Mouse (Mus musculus): ENCODE measurements around the gene Trappc13.
"Not testable (repeated sequence)": the region's sequence is repeated elsewhere in the genome, so short reads cannot be mapped to it uniquely, and the experiment has no call there.

The Trappc13 gene

DNA sequence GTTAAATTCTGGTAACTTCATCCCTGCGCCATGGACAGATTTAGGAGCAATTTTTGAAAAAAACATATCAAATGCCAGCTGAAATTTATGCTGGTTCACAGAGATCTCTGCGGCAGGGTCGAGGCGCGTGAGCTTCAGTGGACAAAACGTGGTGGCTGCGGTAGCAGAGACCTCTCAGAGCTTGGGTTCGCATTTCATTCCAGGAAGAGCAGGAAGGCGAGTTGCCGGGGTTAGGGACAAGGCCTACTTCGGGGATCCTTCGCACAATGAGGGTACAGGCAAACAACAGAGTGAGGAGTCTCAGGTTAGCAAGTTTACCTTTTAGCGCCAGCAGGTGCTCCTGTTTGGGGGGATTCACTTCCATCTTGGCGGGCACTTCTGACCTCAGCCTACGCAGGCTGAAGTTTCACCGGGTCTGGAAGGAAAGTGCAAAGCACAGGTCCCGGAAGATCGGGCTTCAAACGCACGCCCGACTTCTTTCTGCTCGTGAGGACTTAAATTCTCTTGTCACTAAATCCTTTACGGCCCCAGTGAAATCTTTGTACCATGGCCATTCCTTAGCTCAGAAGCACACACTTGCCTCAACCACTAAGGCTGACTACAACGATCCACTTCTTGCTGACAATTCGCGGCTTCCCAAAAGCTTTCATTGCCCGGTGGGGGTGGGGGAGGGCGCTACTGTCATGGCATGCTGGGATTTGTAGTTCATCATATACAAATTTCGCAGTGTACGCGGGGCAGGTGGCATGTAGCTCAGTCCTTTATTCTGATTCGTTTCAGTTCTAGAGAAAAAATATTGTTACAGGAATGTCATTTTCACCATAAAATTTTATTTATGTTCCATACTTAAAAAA is at the start of gene Trappc13:
Gene Trappc13 (minus strand): TSS at position 674 of the 854 bp plus-strand sequence.
- DNase-seq = peak; percentile 85

DNA sequence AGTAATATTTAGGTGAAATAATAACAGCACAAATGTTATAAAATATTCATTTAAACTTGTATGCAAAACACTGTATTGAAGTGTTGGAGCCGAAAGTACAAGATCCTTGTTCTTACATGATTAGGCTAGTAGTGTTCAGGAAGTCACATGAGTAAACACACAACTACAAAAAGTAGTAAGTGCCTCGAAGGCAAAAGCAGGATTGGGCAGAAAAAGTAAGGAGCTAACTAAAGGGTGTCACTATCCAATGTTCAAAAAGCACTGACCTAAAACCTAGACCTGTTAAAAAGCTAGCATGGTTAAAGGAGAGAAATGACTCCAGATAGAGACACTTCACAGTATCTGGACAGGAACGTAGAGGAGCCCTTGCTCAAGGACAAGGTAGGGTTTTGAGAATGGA is 49.2 kb upstream of the Trappc13 start:
- DNase-seq = no peak

DNA sequence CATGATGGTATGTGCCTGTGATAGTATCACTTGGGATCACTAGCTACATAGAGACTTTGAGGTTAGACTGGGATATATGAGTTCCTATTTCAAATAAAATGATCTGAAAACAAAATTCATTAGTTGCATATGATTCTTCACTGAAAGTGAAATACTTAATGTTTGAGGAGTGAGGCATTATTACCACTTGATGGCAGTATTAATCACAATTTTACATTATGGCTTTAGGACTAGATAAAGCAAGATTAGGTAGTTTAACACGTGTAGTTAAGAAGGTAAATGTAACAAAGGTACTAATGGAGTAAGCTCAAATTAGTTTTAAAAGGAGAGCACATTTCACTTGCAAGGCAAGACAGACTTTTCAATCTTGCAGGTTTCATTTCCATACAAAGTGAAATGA is 26.0 kb upstream of the Trappc13 start:
- no peak for DNase-seq

DNA sequence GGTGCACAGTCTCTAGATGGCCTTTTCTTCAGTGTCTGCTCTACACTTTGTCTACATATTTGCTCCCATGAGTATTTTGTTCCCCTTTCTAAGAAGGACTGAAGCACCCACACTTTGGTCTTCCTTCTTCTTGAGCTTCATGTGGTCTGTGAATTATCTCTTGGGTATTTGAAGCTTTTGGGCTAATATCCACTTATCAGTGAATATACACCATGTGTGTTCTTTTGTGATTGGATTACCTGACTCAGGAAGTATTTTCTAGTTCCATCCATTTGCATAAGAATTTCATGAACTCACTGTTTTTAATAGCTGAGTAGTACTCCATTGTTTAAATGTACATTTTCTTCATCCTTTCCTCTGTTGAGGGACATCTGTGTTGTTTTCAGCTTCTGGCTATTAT is 17.6 kb upstream of the Trappc13 start:
- DNase-seq = not testable (repeated sequence)

DNA sequence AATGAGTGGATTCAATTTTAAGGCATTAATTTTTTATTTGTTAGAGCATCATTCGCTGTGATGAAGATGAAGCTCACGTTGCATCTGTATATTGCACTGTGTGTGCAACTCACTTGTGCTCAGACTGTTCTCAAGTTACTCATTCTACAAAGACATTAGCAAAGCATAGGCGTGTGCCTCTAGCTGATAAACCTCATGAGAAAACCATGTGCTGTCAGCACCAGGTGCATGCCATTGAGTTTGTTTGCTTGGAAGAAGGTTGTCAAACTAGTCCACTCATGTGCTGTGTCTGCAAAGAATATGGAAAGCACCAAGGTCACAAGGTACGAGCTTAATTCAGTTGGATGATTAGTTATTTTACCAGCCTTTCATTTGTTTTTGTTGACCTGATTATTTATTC is 9.1 kb upstream of the Trappc13 start:
- DNase-seq = no peak

DNA sequence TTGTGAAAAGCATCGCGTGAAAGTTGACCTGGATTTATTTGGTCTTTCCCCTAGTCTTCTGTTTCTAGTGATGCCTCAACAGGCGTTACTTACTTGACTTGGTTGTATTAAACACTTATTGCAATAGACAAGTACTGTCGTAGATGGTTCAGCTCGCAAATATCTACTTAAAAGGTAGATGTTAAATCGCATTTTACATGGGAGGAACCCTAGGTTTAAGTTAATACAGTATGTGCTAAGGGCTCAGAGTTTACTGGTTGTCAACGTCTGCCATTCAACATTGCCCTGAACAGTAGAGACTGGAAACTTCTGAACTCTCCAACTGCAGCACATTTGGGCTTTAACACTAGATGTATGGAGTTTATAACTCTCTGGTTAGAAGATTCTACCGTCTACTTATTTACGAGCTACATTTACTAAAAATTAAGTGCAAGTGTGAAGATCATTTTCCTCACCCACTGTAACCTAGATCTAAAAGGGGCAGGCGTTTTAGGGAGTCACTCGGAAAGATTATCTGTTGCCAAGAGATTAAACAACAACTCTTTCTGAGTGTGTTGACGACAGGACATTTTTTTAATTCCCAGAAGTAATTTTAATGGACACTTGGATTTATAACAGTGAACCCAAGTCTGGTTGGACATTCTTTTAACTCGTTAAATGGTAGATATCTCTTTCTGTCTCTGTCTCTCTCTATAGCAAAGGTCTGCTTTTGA is 1.1 kb upstream of the Trappc13 start:
- no peak for DNase-seq

DNA sequence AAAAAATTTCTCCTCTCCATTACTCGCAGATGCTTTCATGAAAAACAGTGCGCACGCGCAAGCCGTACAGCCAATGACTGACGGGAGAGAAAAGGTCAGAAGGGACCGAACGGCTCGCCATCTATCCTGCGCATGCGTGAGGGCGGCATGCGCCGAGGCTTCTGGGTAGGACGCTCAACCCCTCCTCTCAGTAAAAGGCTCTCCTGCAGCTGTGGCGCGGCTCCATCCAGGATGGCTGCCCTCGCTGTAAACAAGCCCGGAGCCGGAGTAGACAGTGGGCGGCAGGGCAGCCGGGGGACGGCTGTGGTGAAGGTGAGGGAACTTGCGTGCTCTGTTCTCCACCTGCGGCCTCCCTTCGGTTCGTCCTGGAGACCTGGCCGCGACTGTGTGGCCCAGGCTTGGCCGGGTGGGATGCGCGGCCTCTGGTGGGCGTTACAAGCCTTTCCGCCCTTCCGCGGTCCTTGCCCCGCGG is 417 bp upstream of the Trappc13 start, which contains the start of gene Trim23:
Gene Trim23 (plus strand): TSS at position 148 of the 472 bp plus-strand sequence.
- peak; percentile 97 for DNase-seq

DNA sequence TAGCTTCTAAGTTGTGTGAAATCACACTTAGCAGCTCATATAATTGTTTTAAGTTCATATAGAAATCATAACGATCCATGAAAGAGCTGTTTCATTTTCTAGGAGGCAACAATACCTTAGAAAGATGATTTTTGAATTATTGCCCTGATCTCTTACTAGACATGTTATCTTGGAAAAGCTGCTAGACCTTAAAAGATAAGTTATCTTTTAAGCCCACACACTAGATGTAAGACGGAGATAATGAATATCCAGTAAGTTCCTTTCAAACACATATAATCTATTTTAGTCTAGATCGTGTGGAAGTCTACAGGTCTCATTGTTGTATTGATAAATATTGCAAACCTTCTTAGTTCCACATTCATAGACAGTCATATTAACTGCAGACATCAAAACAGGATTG is 1.4 kb downstream of the Trappc13 start:
- DNase-seq = no peak

DNA sequence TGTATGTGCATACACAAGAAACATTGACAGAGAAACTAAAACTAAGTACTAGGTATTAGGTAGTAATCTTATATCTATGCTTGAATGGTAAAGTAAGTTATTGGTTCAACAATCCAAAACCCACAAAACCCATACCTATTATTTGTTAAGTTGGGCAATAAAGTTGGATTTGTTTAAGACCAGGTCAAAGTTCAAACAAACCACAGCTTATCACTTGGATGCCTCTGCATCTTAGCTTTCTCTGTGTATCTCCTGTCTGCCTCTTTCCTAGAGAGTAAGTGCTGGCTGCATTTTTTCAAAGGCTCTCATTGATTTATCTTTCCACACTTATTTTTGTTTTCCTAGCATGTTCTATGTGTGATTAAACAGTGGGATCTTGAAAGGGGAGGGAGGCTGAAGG is 5.8 kb downstream of the Trappc13 start:
- DNase-seq = no peak

DNA sequence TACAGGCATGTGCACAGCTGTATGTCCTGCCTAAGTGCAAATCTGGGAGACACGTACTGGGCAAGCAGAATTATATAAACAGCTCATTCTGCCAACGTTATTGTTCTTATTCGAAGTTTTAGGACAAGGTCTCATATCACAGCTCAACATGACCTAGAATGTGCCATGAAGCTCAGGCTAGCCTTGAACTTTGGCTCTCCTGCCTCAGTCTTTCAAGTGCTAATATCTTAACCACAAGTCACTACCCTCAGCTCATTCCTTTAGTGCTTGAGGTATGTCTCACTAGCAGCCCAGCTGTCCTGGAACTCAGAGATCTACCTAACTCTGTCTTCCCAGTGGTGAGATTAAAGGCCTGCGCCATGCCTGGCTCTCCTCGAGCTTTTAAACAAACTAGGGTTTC is 6.6 kb downstream of the Trappc13 start:
- DNase-seq = no peak

DNA sequence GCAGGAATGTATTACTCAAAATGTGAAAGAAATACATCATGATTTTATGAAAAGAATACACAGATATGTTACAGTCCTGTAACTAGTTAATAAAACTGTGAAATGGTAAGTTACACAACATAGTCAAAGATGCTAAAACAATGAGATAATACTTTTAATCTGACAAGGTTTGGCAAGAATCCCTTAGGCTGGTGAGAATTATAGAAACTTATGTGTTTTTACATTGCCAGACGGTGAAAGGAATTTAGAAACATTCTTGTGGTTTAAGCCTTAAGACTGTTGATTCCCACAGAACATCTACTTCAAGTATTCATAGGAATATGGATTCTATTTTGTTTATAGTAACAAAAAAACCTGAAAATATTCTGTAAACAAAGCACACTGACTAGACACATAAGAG is 22.6 kb downstream of the Trappc13 start:
- no peak for DNase-seq

DNA sequence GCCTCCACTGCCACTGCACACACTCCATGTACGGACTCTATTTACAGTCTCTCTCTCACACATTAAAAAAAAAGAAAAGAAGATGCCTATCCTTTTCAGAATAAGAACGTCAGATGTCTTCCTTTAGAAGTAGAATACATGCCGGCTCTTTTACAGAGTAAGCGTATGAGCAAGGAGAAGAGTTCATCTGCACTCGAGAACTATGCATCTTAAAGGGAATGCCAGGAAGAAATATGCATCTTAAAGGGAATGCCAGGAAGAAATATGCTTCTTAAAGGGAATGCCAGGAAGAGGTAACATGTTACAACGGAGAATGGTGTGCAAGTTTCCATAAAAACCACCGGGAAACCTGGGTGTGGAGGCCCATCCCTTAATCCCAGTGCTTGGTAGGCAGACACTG is 23.2 kb downstream of the Trappc13 start:
- no peak for DNase-seq

DNA sequence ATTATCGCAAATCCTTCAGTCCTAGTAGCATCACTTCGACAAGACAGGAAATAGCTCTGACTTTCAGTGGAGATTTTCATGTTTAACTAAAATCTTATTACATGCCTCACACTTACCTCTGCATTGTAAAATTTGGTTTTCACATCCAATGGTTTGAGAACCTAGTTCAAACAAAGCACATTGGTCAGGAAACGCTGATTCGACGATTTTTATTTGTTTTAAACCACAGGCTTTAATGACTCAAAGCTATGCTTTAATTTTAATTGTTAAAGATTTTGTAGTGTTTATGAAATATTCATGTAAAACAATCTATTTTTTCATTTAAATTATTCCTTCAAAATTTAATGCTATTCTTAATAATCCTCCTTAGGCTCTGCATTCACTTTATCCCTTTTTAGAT is 24.1 kb downstream of the Trappc13 start:
- no peak for DNase-seq

DNA sequence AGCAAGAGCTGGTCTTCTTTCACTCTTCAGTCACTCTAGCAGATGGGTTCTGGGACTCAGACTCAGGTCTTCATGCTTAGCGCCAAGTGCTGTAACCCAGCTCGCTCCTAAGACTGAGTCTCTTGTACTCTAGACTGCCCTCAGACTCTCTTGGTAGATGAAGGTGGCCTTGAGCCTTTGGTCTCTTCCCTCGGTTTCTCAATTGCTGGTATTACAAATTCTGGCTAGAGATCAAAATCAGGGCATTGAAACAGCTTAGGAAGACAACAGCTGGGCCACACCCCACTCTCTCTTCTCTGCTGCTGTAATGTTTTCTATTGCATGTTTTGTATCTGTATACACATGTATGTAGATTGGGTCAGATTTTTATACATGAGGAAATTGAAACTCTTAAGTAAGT is 32.6 kb downstream of the Trappc13 start:
- DNase-seq = no peak

DNA sequence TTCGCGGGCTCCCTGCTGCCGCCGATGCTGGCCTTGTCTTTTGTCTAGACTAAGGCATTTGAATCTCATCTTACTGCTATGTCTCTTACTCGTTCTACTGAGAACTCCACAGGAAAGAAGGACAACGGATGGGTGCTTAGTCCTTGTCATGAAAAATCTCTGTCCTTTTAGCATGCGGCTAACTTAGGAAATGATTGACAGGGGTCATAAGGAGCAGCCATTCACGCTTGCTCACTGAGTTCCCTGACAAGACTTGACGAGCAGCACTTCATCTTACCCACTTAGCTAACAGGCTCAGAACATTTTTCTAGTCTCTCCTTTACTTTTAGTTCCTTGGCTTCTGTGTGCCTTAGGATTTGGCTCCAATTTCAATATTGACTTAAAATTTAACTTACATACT is 33.4 kb downstream of the Trappc13 start:
- DNase-seq = no peak

DNA sequence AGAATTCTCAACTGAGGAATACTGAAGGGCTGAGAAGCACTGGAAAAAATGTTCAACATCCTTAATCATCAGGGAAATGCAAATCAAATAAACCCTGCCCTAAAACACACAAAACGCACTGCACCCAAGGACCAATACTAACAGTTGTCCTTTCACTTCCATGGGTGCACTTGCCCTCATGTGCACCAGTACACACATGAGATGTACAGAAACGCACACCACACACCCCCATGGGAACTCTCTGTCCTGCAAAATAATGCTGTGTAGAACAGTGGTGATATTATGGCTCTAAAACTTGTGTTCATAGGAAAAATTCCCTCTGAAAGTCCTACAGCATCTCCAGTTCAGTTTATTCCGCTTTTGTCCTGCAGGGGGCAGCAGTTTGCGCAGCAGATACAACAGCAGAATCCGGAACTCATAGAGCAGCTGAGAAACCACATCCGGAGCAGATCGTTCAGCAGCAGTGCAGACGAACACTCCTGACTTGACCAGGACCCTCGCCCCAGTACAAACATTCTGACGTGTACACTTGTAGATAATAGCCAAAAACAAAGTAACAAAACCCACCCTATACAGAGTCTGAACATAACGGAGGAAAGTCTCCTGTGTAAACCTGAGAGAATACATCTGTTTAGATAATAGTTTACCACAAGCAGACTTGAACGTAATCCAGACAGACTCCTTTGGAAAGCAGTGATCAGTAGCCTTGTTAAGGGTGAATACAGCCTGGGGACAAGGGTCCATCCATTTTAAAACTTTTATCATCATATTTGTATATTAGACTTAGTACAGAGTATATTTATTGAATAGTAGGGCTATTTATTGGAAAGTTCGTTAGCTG is 38.7 kb downstream of the Trappc13 start:
- DNase-seq = peak; percentile 88

DNA sequence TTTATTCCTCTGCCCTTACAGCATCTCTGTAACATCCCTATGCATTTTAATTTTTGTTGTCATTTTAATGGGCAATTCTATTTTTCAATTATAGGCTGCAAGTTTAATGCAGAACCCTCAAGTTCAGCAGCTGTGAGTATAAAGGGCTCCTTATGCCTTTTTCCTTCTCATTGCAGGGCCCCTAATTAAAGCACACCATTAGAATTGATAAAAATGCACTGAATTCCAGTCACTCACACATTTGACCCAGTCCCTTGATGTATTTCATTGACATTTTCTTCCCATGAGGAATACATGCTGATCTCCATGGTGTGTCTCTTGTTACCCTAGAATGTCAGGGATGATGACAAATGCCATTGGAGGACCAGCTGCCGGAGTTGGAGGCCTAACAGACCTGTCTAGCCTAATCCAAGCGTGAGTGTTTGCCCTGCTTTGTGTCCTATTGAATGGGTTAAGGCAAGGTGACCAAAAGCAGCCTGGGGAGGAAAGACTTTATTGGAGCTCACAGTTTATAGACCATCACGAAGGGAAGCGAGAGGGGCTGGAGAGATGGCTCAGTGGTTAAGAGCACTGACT is 43.7 kb downstream of the Trappc13 start:
- DNase-seq = no peak

DNA sequence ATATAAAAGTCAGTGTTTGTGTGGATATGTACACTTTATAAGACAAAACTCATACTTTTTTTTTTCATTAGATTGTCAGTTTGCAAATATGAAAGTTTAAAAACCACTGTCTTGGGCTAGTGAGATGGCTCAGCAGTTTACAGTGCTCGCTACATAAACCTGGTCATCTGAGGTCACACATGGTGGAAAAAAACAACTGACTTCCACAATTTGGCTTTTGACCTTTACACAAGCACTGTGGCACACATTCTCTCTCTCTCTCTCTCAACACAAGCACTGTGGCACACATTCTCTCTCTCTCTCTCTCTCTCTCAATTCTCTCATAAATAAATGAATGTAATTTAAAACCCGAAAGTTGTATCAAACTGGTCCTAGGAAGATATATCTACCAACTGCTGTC is 45.7 kb downstream of the Trappc13 start:
- no peak for DNase-seq

DNA sequence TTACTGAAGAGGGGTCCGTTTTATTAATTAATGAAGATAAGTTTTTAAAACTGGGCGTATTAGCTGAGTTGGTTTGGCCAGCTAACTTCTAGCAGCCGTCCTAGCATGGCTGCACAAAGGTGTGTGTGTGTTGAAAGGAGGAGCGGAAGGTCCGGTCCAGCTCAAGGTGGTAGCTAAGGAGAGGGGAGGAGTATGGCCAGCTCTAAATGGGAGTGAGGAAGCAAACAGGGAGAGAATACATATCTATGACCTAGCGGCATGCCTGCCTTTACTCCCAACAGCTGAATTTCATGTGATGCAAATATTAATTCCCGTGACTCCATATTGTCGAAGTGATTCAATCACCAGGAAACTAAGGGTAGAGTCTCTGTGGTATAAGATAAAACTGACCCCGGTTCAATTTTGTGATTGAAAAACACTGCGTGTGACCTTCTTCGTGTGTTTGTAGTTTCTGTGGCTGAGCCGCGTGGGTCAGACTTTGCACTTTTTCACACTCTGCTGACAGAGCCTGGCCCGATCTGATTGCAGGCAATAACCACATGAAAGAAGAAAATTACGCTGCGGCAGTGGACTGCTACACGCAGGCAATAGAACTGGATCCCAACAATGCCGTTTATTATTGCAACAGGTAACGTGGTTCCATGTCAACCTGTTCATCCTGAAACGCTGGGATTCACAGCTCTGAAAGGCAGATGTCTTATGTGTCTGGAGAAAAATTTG is 54.4 kb downstream of the Trappc13 start:
- no peak for DNase-seq

DNA sequence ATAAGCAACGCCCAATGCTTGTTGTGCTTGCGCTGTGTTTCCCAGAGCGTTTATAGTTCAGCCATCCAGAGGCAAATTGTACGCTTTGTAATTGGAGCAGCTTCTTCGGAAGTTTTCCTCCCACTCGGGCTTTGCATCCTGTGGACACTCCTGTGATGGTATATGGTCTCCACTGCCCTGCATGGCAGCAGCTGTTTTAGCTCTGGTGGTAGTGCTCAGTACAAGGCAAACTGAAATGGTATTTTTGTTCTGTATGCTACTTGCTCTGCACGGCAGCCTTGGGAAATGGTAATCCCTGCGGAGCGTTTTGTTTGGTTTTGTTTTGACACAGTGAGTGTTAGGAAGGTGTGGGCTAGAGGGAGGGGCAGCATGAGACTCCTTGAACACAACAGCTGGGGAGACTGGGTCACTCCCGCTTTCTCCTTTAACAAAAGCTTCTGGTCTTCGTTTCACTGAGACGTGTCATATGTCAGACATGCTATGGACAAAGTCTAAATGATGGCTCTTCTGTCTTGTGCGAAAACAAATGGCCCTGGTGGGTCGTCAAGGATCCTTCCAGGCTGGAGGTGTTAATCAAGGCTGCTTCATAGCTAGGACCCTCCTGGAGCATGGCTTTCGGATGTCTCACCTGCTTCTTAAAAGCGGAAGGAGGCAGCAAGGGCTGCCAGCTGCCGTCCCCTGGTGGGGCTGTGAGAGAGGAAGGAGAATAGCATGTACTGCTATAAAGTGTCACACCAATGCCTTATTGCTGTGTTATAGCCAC is 56.0 kb downstream of the Trappc13 start:
- DNase-seq = no peak

DNA sequence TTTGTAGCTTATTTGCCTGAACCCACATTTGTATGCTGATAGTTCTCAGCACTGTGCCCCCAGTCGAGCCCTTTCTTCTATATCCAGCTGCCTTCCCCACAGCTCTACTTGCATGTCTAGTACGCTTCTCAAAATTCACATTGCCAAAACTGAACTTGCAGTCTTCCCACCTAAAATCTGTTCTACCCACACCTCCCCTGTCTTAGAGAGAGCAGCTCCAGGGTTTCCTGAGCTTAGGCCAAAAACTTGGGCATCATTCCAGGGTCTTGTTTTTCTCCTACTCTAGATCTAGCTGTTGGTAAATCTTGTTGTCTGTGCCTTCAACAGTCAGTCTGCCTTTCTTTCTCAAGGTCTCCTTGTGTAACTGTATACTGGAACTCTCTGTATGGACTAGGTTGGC is 63.4 kb downstream of the Trappc13 start:
- DNase-seq = no peak
